In the genomic region with DNA sequence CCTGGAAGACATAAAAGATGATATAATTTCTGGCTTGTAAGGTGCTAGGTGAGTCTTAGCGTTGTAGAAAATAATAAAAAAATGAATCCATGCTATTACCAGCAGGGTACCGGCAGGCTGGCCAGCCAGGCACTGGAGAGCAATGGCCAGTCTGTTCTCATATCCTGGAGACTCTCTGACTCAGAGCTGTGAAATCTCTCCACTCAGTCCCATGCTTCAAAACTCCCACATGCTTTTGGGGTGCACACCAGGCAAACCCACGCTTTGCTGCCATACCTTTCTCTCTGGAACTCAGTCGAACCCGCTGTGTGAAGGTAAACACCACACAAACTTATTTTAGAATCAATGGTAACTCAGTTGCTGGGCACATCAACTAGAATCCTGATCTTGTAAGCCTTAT, we compare ENCODE assay signal across 13 mouse cellular contexts.
"Had no signal": no experiment of that assay in that cellular context is flagged by ENCODE, and none has a peak within 500 bp of the region (broad histone marks: within the 10 kb centered on the region; RNA-seq: fewer than 3 reads in every experiment).

No protein-coding gene starts in this region.

- DNase-seq: lung, adult 18-20 months; lung, embryonic 14.5 days; lung, postnatal 10 days; lung, postnatal 4 days; midbrain, embryonic 14.5 days; retina, postnatal 1 day; right cerebral cortex, postnatal 14 days; right cerebral cortex, postnatal 4 days; spleen, adult 18-20 months; thymus, adult 18-20 months; thymus, postnatal 14 days; thymus, postnatal 36 days had no signal

- ATAC-seq: midbrain, embryonic 16.5 days had no signal
